Mouse (Mus musculus) CH12.LX (cell line): ENCODE measurements around the gene Sirt4. TPM values are rescaled to one million over a fixed set of nuclear protein-coding genes. Genes with fewer than 3 reads are reported as not detected.

Experiments
- DNase-seq: peaks from one replicate; pipeline ENCODE4 v3.0.0-alpha.2; 2013; ENCODE audit errors: extremely low read depth
- H3K27ac ChIP-seq: 2 replicates; pipeline ENCODE4 v1.5.1; 2012; ENCODE audit warnings: low read depth, mild to moderate bottlenecking, control low read depth, moderate library complexity; ENCODE audit not compliant: insufficient read depth
- H3K27me3 ChIP-seq: replicated peaks from 2 replicates; pipeline ENCODE3; 2012; ENCODE audit warnings: inconsistent platforms
- H3K36me3 ChIP-seq, 2 experiments: replicated peaks in 1 of 2; 2 replicates each; pipeline versions ENCODE3 to v1.6.1; 2012; ENCODE audit warnings: inconsistent platforms in 1 of 2, low read length in 1 of 2, mild to moderate bottlenecking in 1 of 2, mixed read lengths in 1 of 2, moderate library complexity in 1 of 2; ENCODE audit not compliant: control insufficient read depth in 1 of 2, insufficient read depth in 1 of 2
- H3K4me1 ChIP-seq, 2 experiments: 2 replicates each; pipeline ENCODE4 v1.6.1; 2012; ENCODE audit warnings: inconsistent platforms in 1 of 2, moderate library complexity in 1 of 2; ENCODE audit not compliant: insufficient read depth in 2 of 2, control insufficient read depth in 1 of 2
- H3K4me2 ChIP-seq: 2 replicates; pipeline ENCODE4 v1.6.1; 2012; ENCODE audit warnings: low read depth, mild to moderate bottlenecking, control low read depth; ENCODE audit not compliant: poor library complexity, insufficient read depth, severe bottlenecking
- H3K4me3 ChIP-seq, 3 experiments: fragments of 150-350 bp in 1 of 3; sonication (generic) in 1 of 3; replicated peaks in 1 of 3; 2 replicates each; pipeline versions ENCODE3 to v1.5.1; 2011 to 2012; ENCODE audit warnings: low read depth in 2 of 3, low read length in 2 of 3, mild to moderate bottlenecking in 2 of 3, moderate library complexity in 2 of 3, control low read depth in 1 of 3, improper control_type of control experiment in 1 of 3, inconsistent platforms in 1 of 3, mixed read lengths in 1 of 3; ENCODE audit not compliant: poor library complexity in 1 of 3
- H3K79me2 ChIP-seq: replicated peaks from 2 replicates; pipeline ENCODE4 v1.6.1; 2012; ENCODE audit warnings: mild to moderate bottlenecking, moderate library complexity; ENCODE audit not compliant: control insufficient read depth, poor library complexity, insufficient read depth, severe bottlenecking; ENCODE audit errors: extremely low read depth
- H3K9ac ChIP-seq: 2 replicates; pipeline ENCODE4 v1.6.1; 2012; ENCODE audit warnings: low read depth, mild to moderate bottlenecking, control low read depth, moderate library complexity; ENCODE audit not compliant: insufficient read depth
- H3K9me3 ChIP-seq: replicated peaks from 2 replicates; pipeline ENCODE3; 2012; ENCODE audit warnings: low read length, inconsistent platforms, mixed read lengths
- BHLHE40 ChIP-seq: IDR thresholded peaks from 2 replicates; pipeline ENCODE4 v1.6.1; 2011; ENCODE audit warnings: mild to moderate bottlenecking, low read depth, low read length, improper control_type of control experiment
- CHD2 ChIP-seq: IDR thresholded peaks from 2 replicates; pipeline ENCODE4 v1.6.1; 2011; ENCODE audit warnings: low read length, improper control_type of control experiment
- ELF1 ChIP-seq: IDR thresholded peaks from 2 replicates; pipeline ENCODE4 v1.6.1; 2014; ENCODE audit warnings: low read depth, mild to moderate bottlenecking, inconsistent platforms, low read length, improper control_type of control experiment
- KAT2A ChIP-seq: IDR thresholded peaks from 2 replicates; pipeline ENCODE4 v1.6.1; 2012; ENCODE audit warnings: low read length, improper control_type of control experiment, inconsistent platforms; ENCODE audit not compliant: insufficient replicate concordance
- MAFK ChIP-seq: IDR thresholded peaks from 2 replicates; pipeline ENCODE4 v1.6.1; 2011; ENCODE audit warnings: low read length, improper control_type of control experiment; ENCODE audit not compliant: insufficient replicate concordance
- MXI1 ChIP-seq: IDR thresholded peaks from 2 replicates; pipeline ENCODE4 v1.6.1; 2011; ENCODE audit warnings: mild to moderate bottlenecking, low read depth, low read length, improper control_type of control experiment
- MYC ChIP-seq: IDR thresholded peaks from 2 replicates; pipeline ENCODE4 v1.6.1; 2011; ENCODE audit warnings: low read depth, mild to moderate bottlenecking, improper control_type of control experiment, low read length
- NRF1 ChIP-seq: IDR thresholded peaks from 2 replicates; pipeline ENCODE4 v1.6.1; 2014; ENCODE audit warnings: low read depth, mild to moderate bottlenecking, inconsistent platforms, low read length, improper control_type of control experiment, moderate library complexity
- PAX5 ChIP-seq: IDR thresholded peaks from 2 replicates; pipeline ENCODE4 v1.6.1; 2012; ENCODE audit warnings: low read length, inconsistent platforms, mixed read lengths
- POLR2AphosphoS2 ChIP-seq: IDR thresholded peaks from 2 replicates; pipeline ENCODE4 v1.6.1; 2011; ENCODE audit warnings: low read depth, low read length, improper control_type of control experiment
- RAD21 ChIP-seq: IDR thresholded peaks from 2 replicates; pipeline ENCODE4 v1.6.1; 2011; ENCODE audit warnings: low read depth, mild to moderate bottlenecking, low read length, improper control_type of control experiment, moderate library complexity
- RCOR1 ChIP-seq: conservative IDR thresholded peaks from 2 replicates; pipeline ENCODE4 v1.6.1; 2012; ENCODE audit warnings: low read depth, mild to moderate bottlenecking, inconsistent platforms, low read length, improper control_type of control experiment
- SMC3 ChIP-seq: IDR thresholded peaks from 2 replicates; pipeline ENCODE4 v1.6.1; 2011; ENCODE audit warnings: low read depth, low read length, improper control_type of control experiment
- TBP ChIP-seq: conservative IDR thresholded peaks from 2 replicates; pipeline ENCODE4 v1.6.1; 2011; ENCODE audit warnings: low read depth, low read length, improper control_type of control experiment
- USF1 ChIP-seq: IDR thresholded peaks from 2 replicates; pipeline ENCODE4 v1.6.1; 2014; ENCODE audit warnings: low read depth, mild to moderate bottlenecking, inconsistent platforms, low read length, improper control_type of control experiment
- USF2 ChIP-seq: conservative IDR thresholded peaks from 2 replicates; pipeline ENCODE4 v1.6.1; 2011; ENCODE audit warnings: low read depth, low read length, improper control_type of control experiment
- ZKSCAN1 ChIP-seq: IDR thresholded peaks from 2 replicates; pipeline ENCODE4 v1.6.1; 2012; ENCODE audit warnings: low read depth, inconsistent platforms, low read length, improper control_type of control experiment, borderline replicate concordance
- ZMIZ1 ChIP-seq: IDR thresholded peaks from 2 replicates; pipeline ENCODE4 v1.6.1; 2012; ENCODE audit warnings: low read depth, mild to moderate bottlenecking, inconsistent platforms, low read length, improper control_type of control experiment
- ZNF384 ChIP-seq: IDR thresholded peaks from 2 replicates; pipeline ENCODE4 v1.6.1; 2012; ENCODE audit warnings: low read depth, low read length, improper control_type of control experiment, inconsistent platforms
- dilution Hi-C: fragments of 300-500 bp; cut with MboI; formaldehyde crosslinking; loops from 2 replicates; pipeline ENCODE4 v1.14.3; 2020; ENCODE audit warnings: low sequenced_read_pairs; ENCODE audit not compliant: extremely low pct_unique_long_range_greater_than_20kb, extremely low pct_ligation_motif_present
- in situ Hi-C: fragments of 300-500 bp; cut with MboI; formaldehyde crosslinking; loops from 3 replicates; pipeline ENCODE4 v1.14.3; 2019; ENCODE audit warnings: low sequenced_read_pairs, low pct_ligation_motif_present, low pct_unique_long_range_greater_than_20kb, mixed read lengths
- polyA plus RNA-seq: library from polyadenylated mRNA; unstranded; fragments of >175 nt; gene quantifications from 2 replicates; pipeline ENCODE4 v1.2.1, GENCODE M21; 2012; ENCODE audit warnings: low read depth; ENCODE audit not compliant: insufficient read length
- total RNA-seq, 2 experiments: library from RNA; depleted of rRNA; stranded (reverse); fragments of 300-350 nt in 1 of 2; fragments of >200 nt in 1 of 2; gene quantifications; 2 replicates each; pipeline ENCODE4 v1.2.3; 2012 to 2014

Sirt4 gene
- total and polyA plus RNA-seq, 3 experiments: 10.0 to 18.0 (median 13.3) TPM

DNA sequence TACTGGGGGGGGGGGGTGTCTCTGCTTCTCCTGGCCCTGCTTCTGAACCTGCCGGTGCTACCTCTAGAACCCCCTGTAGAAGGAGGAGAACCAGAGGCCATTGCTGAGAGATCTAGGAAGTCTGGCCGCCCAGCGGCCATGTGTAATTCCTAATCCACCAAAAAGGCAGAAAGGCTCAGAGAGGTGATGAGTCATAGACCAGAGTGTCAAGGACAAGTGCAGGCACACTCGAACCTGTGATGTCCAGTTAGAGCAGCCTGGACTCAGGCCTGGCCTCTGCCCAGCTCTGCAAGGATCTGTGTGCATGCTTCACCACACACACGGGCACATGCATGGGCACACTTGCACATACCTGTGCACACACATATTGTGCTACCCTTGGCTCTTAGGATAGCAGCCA is 43.6 kb upstream of the Sirt4 start:
- no peaks in the 10 kb centered on the region for H3K79me2 ChIP-seq
- peaks cover 26 to 58% of the 10 kb centered on the region in 2 experiments for H3K4me1 ChIP-seq
- TF ChIP-seq MYC: no peak
- TF ChIP-seq USF2: no peak
- TF ChIP-seq SMC3: no peak
- no peak for TF ChIP-seq RAD21
- no peak for TF ChIP-seq KAT2A
- no peak for TF ChIP-seq TBP
- TF ChIP-seq POLR2AphosphoS2: no peak
- no peak overlapping the region for H3K27ac ChIP-seq
- H3K4me3 ChIP-seq: no peak overlapping the region
- dilution Hi-C loops: no loop called here
- no peak for DNase-seq
- H3K4me2 ChIP-seq: no peak overlapping the region
- in situ Hi-C loops: no loop called here
- no peak overlapping the region for H3K9ac ChIP-seq
- peaks cover 0 to 46% of the 10 kb centered on the region in 2 experiments for H3K36me3 ChIP-seq
- no peaks in the 10 kb centered on the region for H3K9me3 ChIP-seq
- H3K27me3 ChIP-seq: no peaks in the 10 kb centered on the region

GRCm38 (mm10) chr5:115526456-115527202 is 42.1 kb upstream of the Sirt4 start:
- dilution Hi-C loops (no loop called here), in situ Hi-C loops (no loop called here)

More at GRCm38 (mm10) chr5:115526456-115527202, 42.1 kb upstream of the Sirt4 start:
- 0 out of 2 replicates have a peak, but pooled peaks cover 2% of the 10 kb centered on the region for H3K79me2 ChIP-seq
- no peak overlapping the region for H3K9ac ChIP-seq
- H3K4me2 ChIP-seq: no peak overlapping the region
- H3K4me1 ChIP-seq: peaks cover 24 to 60% of the 10 kb centered on the region in 2 experiments
- H3K27ac ChIP-seq: no peak overlapping the region
- H3K9me3 ChIP-seq: no peaks in the 10 kb centered on the region
- no peak for DNase-seq
- no peaks in the 10 kb centered on the region for H3K27me3 ChIP-seq
- no peak overlapping the region for H3K4me3 ChIP-seq
- peaks cover 0 to 42% of the 10 kb centered on the region in 2 experiments for H3K36me3 ChIP-seq
- TF ChIP-seq USF2 (no peak), MAFK (no peak), SMC3 (no peak), POLR2AphosphoS2 (no peak), NRF1 (no peak), PAX5 (no peak), MYC (no peak), ELF1 (no peak), BHLHE40 (no peak), ZMIZ1 (no peak), USF1 (no peak), MXI1 (no peak), TBP (no peak), ZNF384 (no peak), RCOR1 (no peak), RAD21 (no peak), ZKSCAN1 (no peak), CHD2 (no peak)
- TF ChIP-seq, all 38 proteins: peak for 0
